Comparison of ENCODE assay signal across 34 mouse cellular contexts in genomic region chr11:44534999-44535750, GRCm38 (mm10). TPM values are rescaled to one million over a fixed set of nuclear protein-coding genes. Genes with fewer than 3 reads are reported as not detected.
DNase-seq lines count a peak whose midpoint lies in the region; ATAC-seq and TF ChIP-seq lines count a peak whose summit lies in the region.
"Had no signal": no experiment of that assay in that cellular context is flagged by ENCODE, and none has a peak within 500 bp of the region (broad histone marks: within the 10 kb centered on the region; RNA-seq: fewer than 3 reads in every experiment).

No protein-coding gene starts in this region.

- no peaks in the 10 kb centered on the region for H3K27me3 ChIP-seq in midbrain, embryonic 11.5 days (ENCODE audit: control insufficient read depth, insufficient read depth, low read length)
- no peaks in the 10 kb centered on the region for H3K27me3 ChIP-seq in midbrain, embryonic 13.5 days
- H3K27me3 ChIP-seq: embryonic facial prominence, embryonic 12.5 days; forebrain, embryonic 12.5 days; heart, embryonic 12.5 days; limb, embryonic 13.5 days; neural tube, embryonic 13.5 days had no signal

- H3K36me3 ChIP-seq in midbrain, embryonic 11.5 days (ENCODE audit: control insufficient read depth, insufficient read depth, low read length), result peaks cover 11% of the 10 kb centered on the region
- peaks cover 56% of the 10 kb centered on the region for H3K36me3 ChIP-seq in midbrain, embryonic 13.5 days

- TF ChIP-seq CTCF in embryonic fibroblast, embryonic 13.5 days (IDR thresholded peaks at IDR 0.05; ENCODE audit: borderline replicate concordance, insufficient read depth, low read length), result no peak

- no peak for TF ChIP-seq POLR2A in embryonic fibroblast, embryonic 13.5 days (IDR thresholded peaks at IDR 0.05; ENCODE audit: low read depth, low read length)

- no peak for DNase-seq in frontal cortex, postnatal 36 days (ENCODE audit: low spot score in 2 of 2)
- DNase-seq in midbrain, embryonic 11.5 days (ENCODE audit: low spot score, missing footprints), result peak; percentile 8
- peak; percentile 73 for DNase-seq in 3T3-L1 (ENCODE audit: low read depth, low spot score)
- no peak for DNase-seq in right cerebral cortex, postnatal 25 days
- no peak for DNase-seq in cerebellum, adult 9-11 months
- DNase-seq: adrenal gland, adult 8-10 months; cerebellum, adult 2 months; cerebellum, postnatal 36 days; forebrain, postnatal 0 days; gastrocnemius, postnatal 36 days; heart, adult 2 months; kidney, adult 9 months; kidney, postnatal 25 days; lung, embryonic 14.5 days; lung, postnatal 14 days; right cerebral cortex, adult 18-20 months; right cerebral cortex, postnatal 4 days; thymus, adult 2 months; thymus, postnatal 4 days had no signal

- H3K4me3 ChIP-seq in midbrain, embryonic 11.5 days (ENCODE audit: low read depth, low read length), result no peak overlapping the region
- H3K4me3 ChIP-seq in midbrain, embryonic 13.5 days (replicated peaks), result no peak overlapping the region
- no peak overlapping the region for H3K4me3 ChIP-seq in embryonic fibroblast, embryonic 13.5 days (ENCODE audit: insufficient read depth, low read length)
- H3K4me3 ChIP-seq: embryonic facial prominence, embryonic 12.5 days; erythroblast, embryonic 14.5 days; forebrain, embryonic 12.5 days; heart, adult 2 months; heart, embryonic 12.5 days; layer of hippocampus, adult 2 months; left cerebral cortex, adult 2 months; limb, embryonic 13.5 days; midbrain, embryonic 10.5 days; neural tube, embryonic 13.5 days had no signal

- no peaks in the 10 kb centered on the region for H3K4me1 ChIP-seq in midbrain, embryonic 11.5 days (ENCODE audit: control insufficient read depth, insufficient read depth, low read length)
- no peaks in the 10 kb centered on the region for H3K4me1 ChIP-seq in midbrain, embryonic 13.5 days (replicated peaks)
- peaks cover 15% of the 10 kb centered on the region for H3K4me1 ChIP-seq in embryonic fibroblast, embryonic 13.5 days (ENCODE audit: control insufficient read depth, insufficient read depth, low read length)
- H3K4me1 ChIP-seq: forebrain, embryonic 12.5 days; midbrain, embryonic 10.5 days had no signal

- H3K9ac ChIP-seq in midbrain, embryonic 11.5 days (ENCODE audit: low read length), result no peak overlapping the region
- no peak overlapping the region for H3K9ac ChIP-seq in midbrain, embryonic 13.5 days (replicated peaks)
- H3K9ac ChIP-seq: embryonic facial prominence, embryonic 12.5 days; forebrain, embryonic 12.5 days; forebrain, postnatal 0 days; heart, embryonic 12.5 days; hindbrain, embryonic 14.5 days; limb, embryonic 13.5 days; lung, embryonic 14.5 days; neural tube, embryonic 13.5 days had no signal

- H3K9me3 ChIP-seq in midbrain, embryonic 11.5 days (ENCODE audit: control insufficient read depth, low read length), result no peaks in the 10 kb centered on the region
- no peaks in the 10 kb centered on the region for H3K9me3 ChIP-seq in midbrain, embryonic 13.5 days
- H3K9me3 ChIP-seq: embryonic facial prominence, embryonic 12.5 days; forebrain, embryonic 12.5 days; heart, embryonic 12.5 days; limb, embryonic 13.5 days; midbrain, embryonic 10.5 days; neural tube, embryonic 13.5 days had no signal

- ATAC-seq in frontal cortex, adult (ENCODE audit: low TSS enrichment), result 0 out of 2 replicates have a peak, but pooled peaks have one; percentile 20
- ATAC-seq in midbrain, embryonic 11.5 days (ENCODE audit: low FRiP score), result no peak
- ATAC-seq in midbrain, embryonic 13.5 days, result no peak
- ATAC-seq: forebrain, postnatal 0 days; intestine, postnatal 0 days had no signal

- 90% methylated on average over 12 of the region's 12 CpGs for WGBS in midbrain, embryonic 11.5 days
- 92% methylated on average over 12 of the region's 12 CpGs for WGBS in midbrain, embryonic 13.5 days

- no peak overlapping the region for H3K4me2 ChIP-seq in midbrain, embryonic 11.5 days
- no peak overlapping the region for H3K4me2 ChIP-seq in midbrain, embryonic 13.5 days (replicated peaks)
- H3K4me2 ChIP-seq: embryonic facial prominence, embryonic 12.5 days; forebrain, embryonic 12.5 days; heart, embryonic 12.5 days; hindbrain, embryonic 14.5 days; limb, embryonic 13.5 days; liver, embryonic 11.5 days; lung, embryonic 14.5 days; neural tube, embryonic 13.5 days had no signal

- no peak overlapping the region for H3K27ac ChIP-seq in midbrain, embryonic 11.5 days (ENCODE audit: low read depth, low read length)
- no peak overlapping the region for H3K27ac ChIP-seq in midbrain, embryonic 13.5 days
- peak overlapping the region; percentile 62 for H3K27ac ChIP-seq in embryonic fibroblast, embryonic 13.5 days (ENCODE audit: insufficient read depth, low read length)
- H3K27ac ChIP-seq: embryonic facial prominence, embryonic 12.5 days; forebrain, embryonic 12.5 days; heart, adult 2 months; hindbrain, embryonic 14.5 days; layer of hippocampus, adult 2 months; left cerebral cortex, adult 2 months; limb, embryonic 13.5 days; midbrain, embryonic 10.5 days; neural tube, embryonic 13.5 days had no signal

RNA-seq across cellular contexts. Expression of gene Rnf145, which starts 16.4 kb away (rescaled TPM):
- polyA plus RNA-seq in midbrain, embryonic 11.5 days (2014; fragmentation: Nextera tagmentation; extraction: Ambion mirVana), result 150 and 154 TPM in 2 replicates
- polyA plus RNA-seq in midbrain, embryonic 13.5 days (2015; fragmentation: Nextera tagmentation; extraction: Ambion mirVana), result 114 and 127 TPM in 2 replicates
- polyA plus RNA-seq in embryonic fibroblast, embryonic 13.5 days (2011; ENCODE audit: insufficient read length, low read depth, missing spikeins), result 56.8 and 64.8 TPM in 2 replicates

Comparison
In these comparisons a context has a peak if more than half of its experiments do, and no peak if none do; other contexts are left out.
1. DNase-seq: peak in midbrain, embryonic 11.5 days (single experiment) and 3T3-L1 (single experiment); none in frontal cortex, postnatal 36 days (0 of 2), right cerebral cortex, postnatal 25 days (single experiment) and cerebellum, adult 9-11 months (single experiment).